Mouse (Mus musculus): Measurements from ENCODE around the gene Myh9. TPM values are rescaled to one million over a fixed set of nuclear protein-coding genes. Genes with fewer than 3 reads are reported as not detected.

Myh9 gene
- polyA plus RNA-seq, 1 experiment from 2014 or later, result 86.6 TPM

GRCm38 (mm10) chr15:77840450-77841360 is 1.3 kb downstream of the Myh9 start:
- WGBS, result 4% methylated on average over 36 of the region's 36 CpGs
- H3K9ac ChIP-seq, result peak overlapping the region; percentile 92
- no peaks in the 10 kb centered on the region for H3K9me3 ChIP-seq (ENCODE audit: low read depth, low read length)
- ATAC-seq (ENCODE audit: insufficient read depth), result no peak
- peak overlapping the region; percentile 92 for H3K4me2 ChIP-seq
- peaks cover 29% of the 10 kb centered on the region for H3K4me1 ChIP-seq (ENCODE audit: insufficient read depth)
- no peaks in the 10 kb centered on the region for H3K27me3 ChIP-seq (ENCODE audit: insufficient read depth, low read length)
- DNase-seq, result no peak
- TF ChIP-seq CTCF (IDR thresholded peaks at IDR 0.05; ENCODE audit: low read depth), result no peak
- peak overlapping the region; percentile 95 for H3K27ac ChIP-seq (ENCODE audit: low read depth)
- peak overlapping the region; percentile 96 for H3K4me3 ChIP-seq (ENCODE audit: low read depth, low read length)
- H3K36me3 ChIP-seq (ENCODE audit: insufficient read depth), result no peaks in the 10 kb centered on the region

GRCm38 (mm10) chr15:77839529-77840286 is 2.3 kb downstream of the Myh9 start:
- H3K27ac ChIP-seq (ENCODE audit: low read depth), result peak overlapping the region; percentile 95
- 18% methylated on average over 10 of the region's 10 CpGs for WGBS
- no peak for TF ChIP-seq CTCF (IDR thresholded peaks at IDR 0.05; ENCODE audit: low read depth)

GRCm38 (mm10) chr15:77838530-77839387 is 3.2 kb downstream of the Myh9 start:
- Histone ChIP-seq H3K4me3 (ENCODE audit: low read depth, low read length) (peak overlapping the region; percentile 96), H3K9me3 (ENCODE audit: low read depth, low read length) (no peaks in the 10 kb centered on the region), H3K4me1 (ENCODE audit: insufficient read depth) (peaks cover 39% of the 10 kb centered on the region), H3K36me3 (ENCODE audit: insufficient read depth) (no peaks in the 10 kb centered on the region), H3K9ac (peak overlapping the region; percentile 92), H3K27ac (ENCODE audit: low read depth) (peak overlapping the region; percentile 95), H3K4me2 (peak overlapping the region; percentile 92), H3K27me3 (ENCODE audit: insufficient read depth, low read length) (no peaks in the 10 kb centered on the region)
- ATAC-seq (ENCODE audit: insufficient read depth) (no peak), DNase-seq (no peak)
- TF ChIP-seq CTCF (IDR thresholded peaks at IDR 0.05; ENCODE audit: low read depth), result no peak
- 24% methylated on average over 4 of the region's 4 CpGs for WGBS

More at GRCm38 (mm10) chr15:77839529-77840286, 2.3 kb downstream of the Myh9 start:
- DNase-seq, result no peak
- Histone ChIP-seq H3K27me3 (ENCODE audit: insufficient read depth, low read length) (no peaks in the 10 kb centered on the region), H3K9ac (peak overlapping the region; percentile 92), H3K4me1 (ENCODE audit: insufficient read depth) (peaks cover 33% of the 10 kb centered on the region), H3K4me2 (peak overlapping the region; percentile 92), H3K4me3 (ENCODE audit: low read depth, low read length) (peak overlapping the region; percentile 96), H3K9me3 (ENCODE audit: low read depth, low read length) (no peaks in the 10 kb centered on the region), H3K36me3 (ENCODE audit: insufficient read depth) (no peaks in the 10 kb centered on the region)
- ATAC-seq (ENCODE audit: insufficient read depth), result no peak

GRCm38 (mm10) chr15:77837444-77838117 is 4.4 kb downstream of the Myh9 start:
- TF ChIP-seq CTCF (IDR thresholded peaks at IDR 0.05; ENCODE audit: low read depth), result no peak
- 58% methylated on average over 10 of the region's 10 CpGs for WGBS
- no peak for DNase-seq
- Histone ChIP-seq H3K36me3 (ENCODE audit: insufficient read depth) (0 out of 2 replicates have a peak, but pooled peaks cover 3% of the 10 kb centered on the region), H3K9me3 (ENCODE audit: low read depth, low read length) (no peaks in the 10 kb centered on the region), H3K4me2 (peak overlapping the region; percentile 92), H3K4me1 (ENCODE audit: insufficient read depth) (peaks cover 45% of the 10 kb centered on the region), H3K4me3 (ENCODE audit: low read depth, low read length) (no peak overlapping the region), H3K27me3 (ENCODE audit: insufficient read depth, low read length) (no peaks in the 10 kb centered on the region), H3K9ac (peak overlapping the region; percentile 13; the same call in 1 of the 2 replicates), H3K27ac (ENCODE audit: low read depth) (peak overlapping the region; percentile 74; the same call in 1 of the 2 replicates)
- ATAC-seq (ENCODE audit: insufficient read depth), result no peak

GRCm38 (mm10) chr15:77836692-77837443 is 5.1 kb downstream of the Myh9 start:
- peak overlapping the region; percentile 92 for H3K4me2 ChIP-seq
- no peaks in the 10 kb centered on the region for H3K9me3 ChIP-seq (ENCODE audit: low read depth, low read length)
- 42% methylated on average over 6 of the region's 6 CpGs for whole genome bisulfite sequencing
- H3K9ac ChIP-seq, result peak overlapping the region; percentile 13; the same call in 1 of the 2 replicates
- peak; percentile 66 for DNase-seq
- TF ChIP-seq CTCF (IDR thresholded peaks at IDR 0.05; ENCODE audit: low read depth), result no peak
- H3K36me3 ChIP-seq (ENCODE audit: insufficient read depth), result peaks cover 9% of the 10 kb centered on the region
- no peak for ATAC-seq (ENCODE audit: insufficient read depth)
- peak overlapping the region; percentile 74; the same call in 1 of the 2 replicates for H3K27ac ChIP-seq (ENCODE audit: low read depth)
- H3K4me3 ChIP-seq (ENCODE audit: low read depth, low read length), result no peak overlapping the region
- H3K27me3 ChIP-seq (ENCODE audit: insufficient read depth, low read length), result no peaks in the 10 kb centered on the region
- peaks cover 49% of the 10 kb centered on the region for H3K4me1 ChIP-seq (ENCODE audit: insufficient read depth)

All from lung, embryonic 14.5 days (tissue).